Mouse (Mus musculus) naive thymus-derived CD4-positive, alpha-beta T cell, adult 2 months (primary cell): ENCODE data around the gene Fgd6.

ENCODE experiments used
- DNase-seq: peaks from one replicate; pipeline ENCODE4 v3.0.0-alpha.2; 2011; ENCODE audit warnings: low read depth

Fgd6 gene

DNA sequence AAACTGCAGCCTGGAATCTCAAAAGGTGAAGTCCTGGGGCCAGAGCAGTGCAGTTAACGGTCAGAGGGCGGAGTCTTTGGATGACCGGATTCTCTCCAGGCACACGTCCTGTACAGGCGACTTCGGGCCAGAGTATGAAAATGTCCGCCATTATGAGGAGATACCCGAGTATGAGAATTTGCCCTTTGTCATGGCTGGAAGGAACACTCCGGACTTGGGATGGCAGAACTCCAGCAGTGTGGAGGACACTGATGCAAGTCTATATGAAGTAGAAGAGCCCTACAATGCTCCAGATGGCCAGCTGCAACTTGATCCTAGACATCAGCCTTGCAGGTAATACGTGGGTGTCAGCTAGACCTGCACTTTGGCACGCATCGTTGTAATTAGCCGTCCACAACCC is 9.5 kb downstream of the Fgd6 start:
- no peak for DNase-seq

DNA sequence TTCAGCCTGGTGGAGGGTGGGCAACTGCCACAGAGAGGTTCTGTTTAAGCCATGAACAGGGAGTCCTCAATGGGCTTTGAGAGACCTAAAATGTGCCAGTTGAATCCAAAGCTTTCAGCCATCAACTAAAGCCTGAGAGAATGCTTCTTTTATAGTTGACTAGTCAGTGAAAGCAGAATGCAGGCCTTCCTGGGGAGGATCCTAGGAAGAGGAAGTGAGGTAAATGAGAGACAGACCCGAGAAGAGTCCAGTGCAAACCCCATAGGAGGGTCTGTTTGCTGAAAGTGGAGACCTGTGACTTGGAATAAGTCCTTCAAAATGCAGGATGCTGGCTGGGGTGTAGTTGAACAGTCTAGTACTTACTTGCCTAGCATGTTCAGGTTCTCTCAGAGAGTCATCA is 11.2 kb downstream of the Fgd6 start:
- DNase-seq, result no peak

DNA sequence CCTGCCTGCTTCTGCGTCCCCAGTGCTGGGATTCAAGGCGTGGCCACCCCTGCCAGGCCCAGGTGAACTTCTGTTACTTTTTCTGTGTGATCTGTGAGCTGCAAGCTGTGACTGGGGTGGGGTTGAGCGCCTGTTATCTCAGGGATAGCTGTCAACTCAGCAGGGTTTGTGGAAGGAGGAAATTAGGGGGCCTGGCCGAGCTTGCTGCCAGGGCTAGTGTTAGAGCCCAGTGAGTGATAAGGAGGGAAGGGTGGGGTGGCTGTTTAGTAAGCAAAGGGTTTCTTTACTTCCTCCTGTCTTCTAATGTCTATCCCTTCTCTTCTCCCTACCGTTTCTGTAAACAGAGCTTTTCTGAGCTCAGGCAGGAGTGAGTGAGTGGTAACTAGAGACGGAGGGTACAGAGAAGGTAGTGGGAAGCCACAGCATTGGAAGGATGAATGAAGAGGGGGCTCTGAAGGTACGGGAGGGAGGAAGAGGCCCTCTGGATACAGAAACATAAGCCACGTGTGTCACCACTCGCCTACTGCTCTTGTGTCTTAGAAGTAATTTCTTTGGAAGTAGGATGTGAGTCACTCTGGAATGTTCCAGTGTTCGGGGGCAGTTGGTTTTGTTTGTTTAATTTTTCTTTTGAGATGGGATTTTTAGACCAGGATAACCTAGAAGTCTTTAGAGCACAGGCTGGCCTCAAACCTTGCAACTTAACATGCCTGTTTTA is 12.2 kb downstream of the Fgd6 start:
- DNase-seq, result no peak

DNA sequence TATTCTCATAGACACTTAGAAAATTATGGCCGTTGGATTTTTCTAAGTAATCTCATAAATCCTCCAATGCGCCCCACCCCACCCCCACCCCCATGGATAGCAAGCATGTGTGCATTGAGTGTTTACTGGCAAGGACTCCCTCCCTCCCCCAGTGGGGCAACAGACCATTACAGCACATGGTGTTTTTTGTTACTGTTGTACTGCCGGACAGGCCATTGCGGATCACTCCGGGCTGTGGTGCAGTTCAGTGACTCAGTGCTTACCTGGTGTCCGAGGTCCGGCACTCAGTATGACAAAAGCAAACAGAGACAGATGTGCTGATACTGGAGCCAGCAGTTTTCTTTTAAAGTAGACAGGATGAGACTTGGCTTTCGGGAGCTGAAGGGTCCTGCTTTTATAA is 13.3 kb downstream of the Fgd6 start:
- DNase-seq, result no peak

DNA sequence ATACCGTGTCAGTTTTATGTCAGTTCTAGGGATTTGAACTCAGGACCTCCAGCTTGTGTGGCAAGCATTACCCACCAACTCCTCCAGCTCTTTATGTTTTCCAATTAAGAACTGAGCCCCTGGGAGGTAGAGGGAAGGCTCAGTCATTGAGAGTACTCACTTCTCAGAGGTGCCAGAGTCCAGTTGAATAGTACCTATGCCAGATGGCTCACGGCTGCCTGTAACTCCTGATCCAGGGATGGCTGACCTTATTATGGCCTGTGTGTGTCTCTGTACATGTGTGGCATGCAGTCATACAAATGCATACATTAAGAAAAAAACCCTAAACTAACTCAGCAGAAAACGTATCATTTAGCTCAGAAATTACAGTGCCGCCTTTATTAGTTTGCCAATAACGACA is 14.9 kb downstream of the Fgd6 start:
- no peak for DNase-seq

DNA sequence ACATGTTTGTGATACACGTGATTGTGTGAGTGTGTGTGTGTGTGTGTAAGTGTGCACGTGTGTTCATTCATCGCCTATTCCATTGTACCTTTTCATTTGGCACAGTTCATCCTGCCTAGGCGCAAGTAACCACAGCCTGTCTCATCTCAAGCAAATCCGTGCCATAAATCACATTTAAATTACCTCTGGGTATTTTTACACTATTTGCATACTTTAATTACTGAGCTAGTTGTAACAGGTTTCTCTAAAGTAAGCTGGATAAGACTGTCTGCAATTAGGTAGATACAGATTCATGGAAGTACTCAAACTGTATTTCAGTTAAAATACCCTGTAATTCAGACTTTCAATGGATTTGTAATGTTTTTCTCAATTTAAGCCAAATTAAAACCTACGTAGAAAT is 20.7 kb downstream of the Fgd6 start:
- no peak for DNase-seq

DNA sequence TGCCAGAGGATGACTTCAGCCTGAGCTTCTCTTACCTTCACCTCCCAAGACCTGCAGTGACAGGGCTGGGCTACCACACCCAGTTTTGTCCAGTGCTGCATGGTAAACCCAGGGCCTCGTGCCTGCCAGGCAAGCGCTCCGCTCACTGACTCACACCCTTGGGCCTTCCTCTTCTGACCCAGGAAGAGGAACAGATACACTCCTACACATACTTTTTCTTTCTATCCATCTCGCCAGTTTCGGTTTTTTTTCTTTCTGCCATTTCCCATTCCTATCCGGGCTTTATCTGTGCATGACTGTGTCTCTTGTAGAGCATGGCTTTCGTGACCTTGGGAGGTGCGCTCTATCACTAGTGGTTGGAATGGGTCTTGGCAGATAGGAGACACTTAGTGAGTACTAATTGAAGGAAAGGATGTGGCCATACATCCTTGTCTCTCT is 23.8 kb downstream of the Fgd6 start:
- DNase-seq, result no peak

DNA sequence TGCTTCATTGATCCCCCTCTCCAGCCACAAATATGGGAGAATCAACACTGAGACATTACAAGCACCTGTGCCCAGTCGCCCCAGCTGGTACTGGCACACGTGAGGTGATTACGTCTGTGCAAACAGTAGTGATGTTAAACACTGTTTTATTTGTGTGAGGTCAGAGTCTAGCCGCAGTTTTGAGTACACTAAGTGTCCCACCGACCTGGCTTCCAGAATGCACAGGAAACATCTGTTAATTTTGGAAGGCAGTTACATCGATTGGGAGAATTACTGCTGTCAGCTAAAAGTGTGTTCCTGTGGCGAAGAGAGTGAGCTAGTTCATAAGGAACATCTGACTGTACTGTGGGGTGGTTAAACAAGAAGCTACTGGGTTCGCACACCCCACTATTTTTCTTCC is 24.4 kb downstream of the Fgd6 start:
- DNase-seq, result no peak

DNA sequence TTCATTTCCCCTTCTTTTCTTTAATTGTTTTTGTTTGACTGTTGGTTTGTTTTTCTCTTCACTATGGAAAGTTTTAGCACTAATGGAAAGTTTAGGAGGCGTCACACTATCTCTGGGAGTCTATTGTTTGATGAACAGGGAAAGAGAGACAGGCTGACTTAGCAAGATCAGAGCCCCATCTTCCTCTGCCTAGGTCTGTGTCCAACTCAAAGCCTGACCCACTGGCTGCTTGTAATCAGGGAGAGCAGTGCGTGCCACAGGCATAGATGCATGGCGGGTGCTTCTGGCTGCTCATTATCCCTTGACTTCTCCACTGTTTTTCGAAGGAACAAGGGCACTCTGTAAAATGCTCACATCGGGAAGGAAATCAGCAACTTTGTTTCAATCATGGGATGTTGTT is 26.6 kb downstream of the Fgd6 start:
- DNase-seq, result no peak

DNA sequence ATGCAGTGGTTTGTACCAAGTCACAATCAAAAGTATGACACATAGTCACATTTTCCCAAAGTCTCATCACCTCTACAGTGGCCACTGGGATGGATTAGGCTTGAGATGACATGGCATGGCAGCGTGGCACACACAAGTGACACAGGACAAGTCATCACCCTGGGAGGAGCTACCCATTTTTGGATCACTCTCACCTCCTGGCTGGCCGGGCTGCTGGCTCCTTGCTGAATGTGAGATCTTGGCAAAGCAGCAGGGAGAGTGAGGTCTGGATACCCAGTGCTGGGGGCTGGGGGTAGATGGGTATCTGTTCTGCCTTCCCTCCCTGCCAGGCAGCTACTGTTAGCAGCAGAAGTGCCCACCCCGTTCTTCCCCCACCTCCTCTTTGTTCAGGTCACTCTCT is 31.1 kb downstream of the Fgd6 start:
- no peak for DNase-seq

DNA sequence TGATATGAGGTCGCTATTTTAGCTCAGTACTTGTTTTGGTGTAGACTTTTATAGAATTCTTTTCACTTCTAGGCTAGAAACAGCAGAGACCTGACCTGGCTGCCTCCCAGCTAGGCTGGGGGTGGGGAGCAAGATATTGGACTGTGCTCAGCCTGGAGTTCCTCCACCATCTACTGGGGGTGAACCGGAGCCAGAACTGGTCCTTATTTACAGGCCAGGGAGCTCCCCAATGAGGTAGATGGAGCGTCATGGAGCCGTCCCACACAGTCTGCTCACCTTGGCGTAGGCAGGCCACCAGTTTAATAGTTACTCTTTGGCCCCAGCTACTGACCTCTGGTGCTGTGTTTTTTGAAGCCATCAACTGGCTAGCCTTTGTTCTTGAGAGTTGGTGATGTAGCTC is 32.9 kb downstream of the Fgd6 start:
- DNase-seq, result no peak

DNA sequence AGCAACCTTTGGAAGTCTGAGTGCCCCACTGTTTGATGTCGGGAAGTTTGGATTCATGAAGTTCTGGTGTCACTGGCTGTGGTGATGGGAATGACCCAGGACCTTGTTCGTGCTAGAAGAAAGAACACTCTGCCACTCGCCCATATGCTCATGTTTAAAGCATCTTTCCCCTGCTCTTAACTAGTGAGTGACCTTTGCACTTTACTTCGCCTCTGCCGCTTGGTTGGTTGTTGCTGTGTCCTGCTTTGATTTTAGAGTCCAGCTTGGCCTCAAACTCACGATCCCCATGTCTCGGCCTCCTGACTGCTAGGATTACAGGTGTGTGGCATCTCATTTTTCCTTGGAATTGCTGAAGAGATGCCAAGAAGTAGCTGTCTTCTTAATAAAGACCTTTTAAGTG is 35.8 kb downstream of the Fgd6 start:
- no peak for DNase-seq

DNA sequence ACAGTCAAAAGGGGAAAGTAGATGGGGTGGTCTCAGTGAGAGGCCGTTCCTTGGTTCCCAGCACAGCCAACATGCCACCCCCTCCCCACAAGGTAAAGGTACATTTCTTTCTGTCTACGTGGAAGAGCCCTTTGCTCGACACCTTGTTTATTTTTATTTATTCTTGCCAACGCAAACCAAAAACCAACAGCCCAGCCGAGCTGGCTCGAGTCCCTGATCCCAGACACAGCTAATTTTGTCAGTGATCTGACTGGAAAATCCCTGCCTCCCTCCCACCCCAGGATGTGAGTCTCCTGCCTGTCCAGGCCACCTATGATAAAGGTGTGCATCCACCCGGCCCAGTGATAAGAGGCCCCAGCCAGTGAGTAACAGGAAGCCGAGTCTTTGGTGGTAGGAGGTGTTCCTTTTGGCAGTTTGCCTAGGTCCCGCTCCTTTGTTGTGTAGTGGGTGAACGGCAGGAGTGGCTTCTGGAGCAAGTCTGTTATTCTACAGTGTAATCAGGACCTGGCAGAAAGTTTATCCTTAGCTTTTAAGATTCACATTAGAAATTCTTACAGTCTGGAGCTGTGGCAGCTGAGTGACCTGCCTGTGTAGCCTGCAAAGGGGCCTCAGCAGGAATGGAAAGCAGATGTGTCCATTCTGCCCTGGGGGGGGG is 36.6 kb downstream of the Fgd6 start:
- DNase-seq, result peak; percentile 14

DNA sequence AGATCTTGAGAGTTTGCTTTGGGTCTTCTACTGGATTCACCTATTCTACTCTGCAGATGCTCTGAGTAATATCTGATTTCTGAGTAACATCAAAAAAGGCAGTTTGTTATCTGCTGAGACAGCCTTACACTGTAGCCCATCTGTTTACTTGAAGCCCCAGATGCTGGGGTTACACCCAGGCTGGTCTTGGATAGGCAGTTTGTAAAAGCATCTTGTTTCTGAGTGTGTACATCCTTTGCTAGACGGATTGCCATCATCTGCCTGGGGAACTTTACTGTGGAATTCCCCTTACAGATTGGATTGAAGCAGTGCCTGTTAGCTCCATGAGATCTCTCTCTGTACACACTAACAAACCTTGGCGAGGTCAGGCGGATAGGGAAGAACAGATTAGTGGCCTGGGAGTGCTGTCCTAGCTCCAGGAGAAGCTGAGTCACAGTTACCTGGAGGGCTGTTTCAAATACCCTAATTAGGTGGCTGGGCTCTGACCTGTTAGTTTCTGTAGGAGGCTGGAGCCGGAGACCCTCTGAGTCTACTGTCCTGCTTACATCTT is 37.2 kb downstream of the Fgd6 start:
- DNase-seq, result no peak

DNA sequence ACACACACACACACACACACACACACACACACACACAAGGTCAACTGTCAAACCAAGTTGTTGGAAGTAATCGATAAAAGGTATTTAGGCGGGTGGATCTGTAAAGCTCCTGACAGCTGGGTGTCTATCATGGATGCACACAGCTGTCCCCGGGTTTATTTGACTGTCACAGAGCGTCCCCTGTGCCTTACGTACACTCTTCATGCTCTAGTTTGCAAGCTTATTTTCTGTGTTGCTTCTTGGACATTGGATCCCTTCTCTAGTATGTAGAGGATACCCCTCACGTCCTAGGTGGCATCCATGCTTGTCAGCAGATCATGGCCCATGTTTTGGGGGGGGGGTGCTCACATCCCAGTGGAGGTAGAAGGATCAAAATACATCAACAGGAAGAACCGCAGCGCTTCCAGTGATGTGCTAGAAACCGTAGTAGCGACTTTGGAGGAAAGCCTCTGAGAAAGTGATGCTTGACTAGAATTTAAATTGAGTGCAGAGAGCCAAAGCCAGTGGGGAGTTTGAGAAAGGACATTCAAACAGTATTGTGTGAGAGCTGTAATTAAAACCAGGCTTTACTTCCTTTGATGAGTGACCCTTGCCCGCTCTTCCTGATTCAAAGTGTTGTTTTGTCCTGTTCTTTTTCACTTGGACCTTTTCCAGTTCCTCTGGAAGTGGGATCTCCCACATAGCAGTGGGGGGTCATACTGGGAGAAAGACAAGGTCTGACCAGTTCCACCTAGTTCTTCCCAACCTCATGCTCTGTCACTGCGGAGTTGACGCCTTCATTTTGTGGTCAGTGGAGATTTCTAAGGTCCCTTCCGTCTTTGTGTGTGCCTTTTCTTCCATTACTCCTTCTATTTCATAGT is 41.4 kb downstream of the Fgd6 start:
- DNase-seq, result no peak

DNA sequence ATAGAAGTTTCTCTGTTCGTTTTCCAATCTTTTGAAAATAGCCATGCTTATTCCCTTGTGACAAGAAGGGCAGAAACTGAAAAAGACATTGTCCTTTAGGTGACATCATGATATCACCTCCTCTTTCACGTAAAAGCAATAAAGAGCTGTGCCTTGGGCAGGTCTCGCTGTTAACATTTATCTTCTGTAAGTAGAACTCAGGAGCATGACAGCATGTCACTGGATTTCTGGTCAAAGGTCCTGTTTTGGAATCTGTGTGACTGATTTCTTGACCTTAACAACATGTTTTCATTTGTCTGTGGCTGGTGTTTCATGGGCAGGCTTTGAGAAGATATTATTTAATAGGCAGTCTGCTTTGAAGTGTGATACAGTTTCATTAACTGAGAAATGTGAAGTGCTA is 44.9 kb downstream of the Fgd6 start:
- no peak for DNase-seq

DNA sequence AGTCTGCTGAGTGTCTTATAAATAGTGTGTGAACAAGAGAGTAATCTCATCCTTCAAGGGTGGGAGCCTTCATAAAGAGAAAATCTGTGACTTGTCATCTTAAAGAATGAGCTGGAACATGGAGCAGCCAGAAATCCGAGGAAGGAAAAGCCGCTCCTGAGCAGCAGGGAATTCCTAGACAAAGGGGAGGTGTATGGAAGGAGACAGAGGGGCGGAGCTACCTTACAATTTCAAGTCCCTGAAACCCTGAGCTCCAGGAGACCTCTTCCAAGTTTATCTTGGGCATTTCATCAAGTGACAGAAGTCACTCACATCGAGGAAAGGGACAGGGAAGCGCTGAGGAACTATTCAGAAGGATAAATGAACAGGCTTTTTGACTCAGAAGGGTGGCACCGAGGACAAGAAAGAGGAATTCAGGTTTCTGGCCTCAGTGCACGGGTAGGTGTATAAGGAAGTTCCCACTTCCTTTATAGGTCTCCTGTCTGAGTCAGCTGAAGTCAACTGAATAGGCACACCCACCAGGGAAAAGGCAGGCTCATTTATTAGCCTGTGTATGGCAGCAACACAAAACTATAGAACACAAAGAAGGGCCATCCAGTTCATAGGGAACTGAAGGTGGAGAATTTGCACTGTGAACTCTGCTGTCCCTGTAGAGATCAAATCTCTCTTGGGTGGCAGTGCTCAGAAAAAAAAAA is 46.4 kb downstream of the Fgd6 start:
- no peak for DNase-seq

DNA sequence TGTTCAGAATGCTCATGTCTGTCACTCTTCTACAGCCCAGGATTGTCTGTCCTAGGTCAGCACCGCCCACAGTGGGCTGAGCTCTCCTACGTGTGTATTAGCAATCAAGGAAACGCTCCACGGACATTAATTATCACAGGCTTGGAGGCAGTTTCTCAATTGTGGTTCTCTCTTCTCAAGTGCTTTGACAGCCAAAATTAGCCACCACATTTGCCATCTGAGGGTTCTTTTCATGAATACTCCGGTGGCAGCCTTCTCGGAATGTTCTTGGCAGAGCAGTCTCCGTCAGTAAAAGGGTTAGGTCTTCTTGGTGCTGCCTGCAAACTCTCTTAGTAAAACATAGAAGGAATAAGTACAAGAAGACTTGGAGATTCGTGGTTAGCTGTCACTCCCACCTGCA is 50.5 kb downstream of the Fgd6 start:
- DNase-seq, result no peak

DNA sequence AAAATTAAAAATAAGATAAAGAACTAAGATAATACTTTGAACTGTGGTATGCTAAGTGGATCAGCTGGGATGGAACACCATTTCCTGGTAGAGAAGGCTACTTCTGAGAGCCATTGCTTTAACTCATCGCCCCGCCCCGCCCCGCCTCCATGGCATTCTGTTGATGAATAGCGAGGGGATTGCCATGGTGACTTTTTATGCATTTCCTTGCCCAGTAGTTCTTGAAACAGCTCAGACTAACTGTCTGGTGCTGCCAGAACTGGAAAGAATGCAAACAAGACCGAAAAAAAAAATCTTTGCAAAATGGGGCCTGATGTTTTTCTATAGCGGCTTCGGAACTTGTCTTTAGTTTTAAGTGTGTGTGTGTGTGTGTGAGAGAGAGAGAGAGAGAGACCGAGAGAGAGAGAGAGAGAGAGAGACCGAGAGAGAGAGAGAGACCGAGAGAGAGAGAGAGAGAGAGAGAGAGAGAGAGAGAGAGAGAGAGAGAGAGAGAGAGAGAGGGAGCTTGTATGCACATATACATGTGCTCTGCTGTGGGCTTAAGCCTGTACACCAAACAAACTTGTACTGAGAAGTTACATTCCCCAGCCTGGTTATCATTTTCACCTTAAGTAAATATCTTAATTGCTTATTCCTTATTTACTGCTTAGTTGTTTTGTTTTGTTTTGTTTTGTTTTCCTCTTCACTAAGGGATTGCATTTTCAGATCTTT is 51.7 kb downstream of the Fgd6 start:
- no peak for DNase-seq

DNA sequence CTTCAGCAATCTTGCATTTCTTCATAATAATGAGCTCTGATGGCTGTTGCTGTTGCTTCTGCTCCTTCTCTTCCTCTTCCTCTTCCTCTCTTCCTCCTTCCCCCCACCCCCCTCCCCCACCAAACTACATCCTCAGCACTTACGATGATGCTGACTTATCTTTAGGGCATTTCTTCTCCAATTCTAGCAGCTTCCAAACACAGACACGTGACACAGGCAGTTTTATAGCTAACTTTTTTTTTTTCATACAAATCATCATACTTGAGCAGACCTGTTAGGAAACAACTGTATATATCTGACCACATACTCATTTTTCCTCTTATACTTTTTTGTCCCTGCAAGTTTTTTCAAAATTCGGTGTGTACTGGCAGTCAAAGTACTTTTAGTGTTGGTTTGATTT is 54.2 kb downstream of the Fgd6 start:
- no peak for DNase-seq

DNA sequence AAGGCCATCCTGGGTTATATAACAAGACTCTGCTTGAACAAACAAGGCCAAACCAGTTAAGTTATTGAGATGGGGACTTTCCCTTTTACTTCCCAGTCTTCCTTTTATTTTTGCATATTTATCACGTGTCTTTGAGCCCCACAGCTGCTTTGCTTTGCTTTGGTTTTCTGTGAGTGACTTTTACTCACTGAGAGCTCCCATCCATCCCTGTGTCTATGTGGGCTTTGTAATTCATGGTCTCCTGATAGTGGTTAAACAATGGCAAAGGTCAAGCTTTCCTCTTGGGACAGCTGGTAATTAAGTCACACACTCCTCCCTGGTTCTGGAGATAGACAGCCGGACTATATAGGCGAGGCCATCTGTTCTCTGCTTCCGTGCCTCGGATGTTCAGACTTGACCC is 57.7 kb downstream of the Fgd6 start:
- DNase-seq, result no peak
